ENCODE assay signal across 8 mouse cellular contexts in the genomic region with DNA sequence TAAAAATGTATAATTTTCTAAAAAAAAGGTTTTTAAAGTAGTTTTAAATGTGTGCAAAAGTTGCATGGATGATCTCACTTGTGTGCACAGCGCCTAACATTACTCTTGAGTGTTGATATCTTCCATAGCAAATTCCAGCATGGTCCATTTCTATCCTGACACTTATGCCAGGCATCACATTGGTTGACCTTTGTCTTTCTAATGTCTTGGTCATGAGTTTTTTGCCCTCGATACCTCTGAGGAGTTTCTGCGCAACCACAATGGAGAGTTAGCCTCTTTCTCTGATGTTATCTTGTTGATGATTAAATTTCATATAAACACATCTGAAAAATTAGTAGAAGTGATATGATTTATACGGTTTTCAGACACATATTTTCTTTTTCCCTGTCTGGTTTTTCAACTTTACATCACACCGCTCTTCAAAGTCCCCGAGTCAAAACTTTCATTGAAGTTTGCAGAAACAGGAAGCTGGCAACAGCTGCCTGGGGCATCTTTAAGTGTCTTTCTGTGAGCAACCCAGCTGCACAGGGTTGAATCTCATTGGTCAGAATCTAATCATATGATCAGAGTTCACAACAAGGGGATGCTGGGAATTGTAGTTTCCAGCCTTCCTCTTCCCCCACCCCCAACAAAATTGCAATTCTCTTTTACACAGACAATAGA.
DNase-seq lines count a peak whose midpoint lies in the region; ATAC-seq lines count a peak whose summit lies in the region.

No protein-coding gene starts in this region.

- 0 out of 2 replicates have a peak overlapping the region, but pooled peaks have one; percentile 17 for H3K4me3 ChIP-seq in embryonic facial prominence, embryonic 10.5 days
- no peak overlapping the region for H3K4me3 ChIP-seq in intestine, embryonic 15.5 days (replicated peaks)
- H3K4me3 ChIP-seq in neural tube, embryonic 13.5 days: no peak overlapping the region

- no peaks in the 10 kb centered on the region for H3K36me3 ChIP-seq in embryonic facial prominence, embryonic 10.5 days (replicated peaks)
- no peaks in the 10 kb centered on the region for H3K36me3 ChIP-seq in intestine, embryonic 15.5 days
- H3K36me3 ChIP-seq in neural tube, embryonic 13.5 days: no peaks in the 10 kb centered on the region

- H3K9ac ChIP-seq in intestine, embryonic 15.5 days: no peak overlapping the region
- H3K9ac ChIP-seq in neural tube, embryonic 13.5 days: no peak overlapping the region

- peak; percentile 34 to 47 for DNase-seq in right cerebral cortex, postnatal 10 days (ENCODE audit: low spot score in 2 of 2)
- no peak for DNase-seq in right cerebral cortex, postnatal 25 days
- peak; percentile 39 for DNase-seq in embryonic facial prominence, embryonic 10.5 days (ENCODE audit: low spot score)
- no peak for DNase-seq in testis, postnatal 10 days (ENCODE audit: low spot score)
- DNase-seq in gastrocnemius, postnatal 4 days (ENCODE audit: low spot score in 2 of 2): no peak

- H3K27ac ChIP-seq in embryonic facial prominence, embryonic 10.5 days (replicated peaks): no peak overlapping the region
- no peak overlapping the region for H3K27ac ChIP-seq in intestine, embryonic 15.5 days
- H3K27ac ChIP-seq in neural tube, embryonic 13.5 days (replicated peaks): no peak overlapping the region

- no peak overlapping the region for H3K4me2 ChIP-seq in intestine, embryonic 15.5 days (replicated peaks)
- peak overlapping the region; percentile 16; the same call in 1 of the 2 replicates for H3K4me2 ChIP-seq in neural tube, embryonic 13.5 days

- H3K4me1 ChIP-seq in embryonic facial prominence, embryonic 10.5 days: peaks cover 14% of the 10 kb centered on the region
- H3K4me1 ChIP-seq in intestine, embryonic 15.5 days (replicated peaks): no peaks in the 10 kb centered on the region
- no peaks in the 10 kb centered on the region for H3K4me1 ChIP-seq in neural tube, embryonic 13.5 days (replicated peaks)

- H3K27me3 ChIP-seq in embryonic facial prominence, embryonic 10.5 days (replicated peaks; ENCODE audit: low read depth, poor library complexity, severe bottlenecking): no peaks in the 10 kb centered on the region
- H3K27me3 ChIP-seq in intestine, embryonic 15.5 days (replicated peaks): no peaks in the 10 kb centered on the region
- no peaks in the 10 kb centered on the region for H3K27me3 ChIP-seq in neural tube, embryonic 13.5 days

- WGBS in embryonic facial prominence, embryonic 10.5 days: 62% methylated on average over 6 of the region's 6 CpGs
- 68% methylated on average over 6 of the region's 6 CpGs for WGBS in intestine, embryonic 15.5 days
- WGBS in neural tube, embryonic 13.5 days: 75% methylated on average over 6 of the region's 6 CpGs

- peak; percentile 72; the same call in 1 of the 2 replicates for ATAC-seq in intestine, embryonic 15.5 days
- peak; percentile 89 for ATAC-seq in neural tube, embryonic 13.5 days (ENCODE audit: low read depth)
- no peak for ATAC-seq in megakaryocyte, adult 5-6 weeks (ENCODE audit: poor library complexity, severe bottlenecking)

- no peaks in the 10 kb centered on the region for H3K9me3 ChIP-seq in embryonic facial prominence, embryonic 10.5 days
- H3K9me3 ChIP-seq in intestine, embryonic 15.5 days: no peaks in the 10 kb centered on the region
- no peaks in the 10 kb centered on the region for H3K9me3 ChIP-seq in neural tube, embryonic 13.5 days

Comparison
In these comparisons a context has a peak if more than half of its experiments do, and no peak if none do; other contexts are left out.
1. DNase-seq: peak in right cerebral cortex, postnatal 10 days (2 of 2) and embryonic facial prominence, embryonic 10.5 days (single experiment); none in right cerebral cortex, postnatal 25 days (single experiment), testis, postnatal 10 days (single experiment) and gastrocnemius, postnatal 4 days (0 of 2).